Mouse (Mus musculus): ENCODE results near the gene Cyb561d2. TPM values are rescaled to one million over a fixed set of nuclear protein-coding genes. Genes with fewer than 3 reads are reported as not detected.
"Not testable (repeated sequence)": the region's sequence is repeated elsewhere in the genome, so short reads cannot be mapped to it uniquely, and the experiment has no call there.

Gene Cyb561d2
- polyA plus RNA-seq, 1 experiment from 2014 or later, result 21.1 TPM

- no peak overlapping the region for H3K4me3 ChIP-seq
- H3K27me3 ChIP-seq, result no peaks in the 10 kb centered on the region
- H3K4me1 ChIP-seq, result peaks cover 61% of the 10 kb centered on the region
- peaks cover 25% of the 10 kb centered on the region for H3K36me3 ChIP-seq
- peak overlapping the region; percentile 88 for H3K4me2 ChIP-seq (replicated peaks)
- ATAC-seq (ENCODE audit: low FRiP score, low read depth), result no peak
- 93% methylated on average over 14 of the region's 14 CpGs for WGBS
- H3K9me3 ChIP-seq, result no peaks in the 10 kb centered on the region
- H3K27ac ChIP-seq, result peak overlapping the region; percentile 86; the same call in 1 of the 2 replicates
- H3K9ac ChIP-seq, result peak overlapping the region; percentile 79; the same call in 1 of the 2 replicates
Observed at GRCm38 (mm10) chr9:107579023-107579900, 37.3 kb upstream of the Cyb561d2 start.

- peak within 1 kb of the TSS; percentile 86; the same call in 1 of the 2 replicates for H3K27ac ChIP-seq
Observed at GRCm38 (mm10) chr9:107578587-107578986, 36.6 kb upstream of the Cyb561d2 start, which contains the start of gene Naa80. Naa80 (plus strand) TSS chr9:107578887.

GRCm38 (mm10) chr9:107577871-107578270, 35.9 kb upstream of the Cyb561d2 start:
- Histone ChIP-seq H3K4me1 (peaks cover 61% of the 10 kb centered on the region), H3K9me3 (no peaks in the 10 kb centered on the region)
- WGBS, result 88% methylated on average over 10 of the region's 10 CpGs

More at GRCm38 (mm10) chr9:107578587-107578986, 36.6 kb upstream of the Cyb561d2 start, which contains the start of gene Naa80:
- Histone ChIP-seq H3K4me2 (replicated peaks) (peak within 1 kb of the TSS; percentile 88), H3K27me3 (no peaks in the 10 kb centered on the region), H3K9me3 (no peaks in the 10 kb centered on the region), H3K4me1 (peaks cover 61% of the 10 kb centered on the region), H3K4me3 (no peak within 1 kb of the TSS), H3K9ac (peak within 1 kb of the TSS; percentile 79), H3K36me3 (peaks cover 23% of the 10 kb centered on the region)
- no peak for ATAC-seq (ENCODE audit: low FRiP score, low read depth)
- WGBS, result 70% methylated on average over 3 of the region's 3 CpGs

GRCm38 (mm10) chr9:107576357-107577107, 34.5 kb upstream of the Cyb561d2 start, which contains the start of gene Hyal1:
Hyal1 (plus strand) TSS chr9:107576927.
- peak within 1 kb of the TSS; percentile 46 for H3K4me3 ChIP-seq
- H3K9me3 ChIP-seq, result no peaks in the 10 kb centered on the region
- H3K27ac ChIP-seq, result peak within 1 kb of the TSS; percentile 71
- H3K36me3 ChIP-seq, result peaks cover 33% of the 10 kb centered on the region
- 17% methylated on average over 16 of the region's 16 CpGs for WGBS
- H3K9ac ChIP-seq, result peak within 1 kb of the TSS; percentile 67
- no peaks in the 10 kb centered on the region for H3K27me3 ChIP-seq
- ATAC-seq (ENCODE audit: low FRiP score, low read depth), result peak; percentile 66
- peak within 1 kb of the TSS; percentile 70 for H3K4me2 ChIP-seq (replicated peaks)
- H3K4me1 ChIP-seq, result peaks cover 60% of the 10 kb centered on the region

More at GRCm38 (mm10) chr9:107577871-107578270, 35.9 kb upstream of the Cyb561d2 start:
- peak overlapping the region; percentile 70 for H3K4me2 ChIP-seq (replicated peaks)
- peak overlapping the region; percentile 36; the same call in 1 of the 2 replicates for H3K9ac ChIP-seq
- H3K27me3 ChIP-seq, result no peaks in the 10 kb centered on the region
- no peak overlapping the region for H3K4me3 ChIP-seq
- no peak for ATAC-seq (ENCODE audit: low FRiP score, low read depth)
- H3K27ac ChIP-seq, result no peak overlapping the region
- H3K36me3 ChIP-seq, result peaks cover 23% of the 10 kb centered on the region

- Histone ChIP-seq H3K27ac (peak overlapping the region; percentile 71; the same call in 1 of the 2 replicates), H3K4me3 (no peak overlapping the region), H3K9me3 (no peaks in the 10 kb centered on the region), H3K4me2 (replicated peaks) (peak overlapping the region; percentile 70; the same call in 1 of the 2 replicates), H3K9ac (no peak overlapping the region), H3K4me1 (peaks cover 61% of the 10 kb centered on the region), H3K27me3 (no peaks in the 10 kb centered on the region), H3K36me3 (peaks cover 41% of the 10 kb centered on the region)
- ATAC-seq (ENCODE audit: low FRiP score, low read depth), result no peak
- 76% methylated on average over 14 of the region's 14 CpGs for WGBS
Observed at GRCm38 (mm10) chr9:107575579-107576356, 33.8 kb upstream of the Cyb561d2 start.

- H3K4me3 ChIP-seq; H3K27me3 ChIP-seq; ATAC-seq (ENCODE audit: low FRiP score, low read depth); H3K27ac ChIP-seq; H3K9ac ChIP-seq; H3K9me3 ChIP-seq; H3K4me2 ChIP-seq (replicated peaks): not testable (repeated sequence)
- peaks cover 56% of the 10 kb centered on the region for H3K4me1 ChIP-seq
- WGBS, result 87% methylated on average over 6 of the region's 6 CpGs
- H3K36me3 ChIP-seq, result peaks cover 47% of the 10 kb centered on the region
Observed at GRCm38 (mm10) chr9:107573774-107574173, 31.8 kb upstream of the Cyb561d2 start.

GRCm38 (mm10) chr9:107572327-107572662, 30.3 kb upstream of the Cyb561d2 start:
- Histone ChIP-seq H3K4me3 (no peak overlapping the region), H3K4me2 (replicated peaks) (no peak overlapping the region), H3K4me1 (peaks cover 56% of the 10 kb centered on the region), H3K36me3 (peaks cover 47% of the 10 kb centered on the region), H3K9me3 (no peaks in the 10 kb centered on the region), H3K27ac (no peak overlapping the region), H3K9ac (no peak overlapping the region), H3K27me3 (no peaks in the 10 kb centered on the region)
- WGBS, result 94% methylated on average over 2 of the region's 2 CpGs
- ATAC-seq (ENCODE audit: low FRiP score, low read depth), result no peak

GRCm38 (mm10) chr9:107571534-107572326, 29.7 kb upstream of the Cyb561d2 start:
- H3K9me3 ChIP-seq, result no peaks in the 10 kb centered on the region
- peaks cover 47% of the 10 kb centered on the region for H3K36me3 ChIP-seq
- peak overlapping the region; percentile 89 for H3K4me2 ChIP-seq (replicated peaks)
- peak overlapping the region; percentile 73 for H3K4me3 ChIP-seq
- 95% methylated on average over 22 of the region's 22 CpGs for WGBS
- ATAC-seq (ENCODE audit: low FRiP score, low read depth), result no peak
- H3K27ac ChIP-seq, result no peak overlapping the region
- H3K27me3 ChIP-seq, result no peaks in the 10 kb centered on the region
- peak overlapping the region; percentile 83; the same call in 1 of the 2 replicates for H3K9ac ChIP-seq
- H3K4me1 ChIP-seq, result peaks cover 56% of the 10 kb centered on the region

- H3K9ac ChIP-seq, result peak overlapping the region; percentile 83
- H3K9me3 ChIP-seq, result no peaks in the 10 kb centered on the region
- no peak for ATAC-seq (ENCODE audit: low FRiP score, low read depth)
- peak overlapping the region; percentile 89 for H3K4me2 ChIP-seq (replicated peaks)
- peaks cover 50% of the 10 kb centered on the region for H3K4me1 ChIP-seq
- H3K4me3 ChIP-seq, result peak overlapping the region; percentile 73
- H3K27ac ChIP-seq, result 0 out of 2 replicates have a peak overlapping the region, but pooled peaks have one; percentile 89
- WGBS, result 93% methylated on average over 21 of the region's 21 CpGs
- H3K27me3 ChIP-seq, result no peaks in the 10 kb centered on the region
- peaks cover 50% of the 10 kb centered on the region for H3K36me3 ChIP-seq
Observed at GRCm38 (mm10) chr9:107570845-107571244, 28.9 kb upstream of the Cyb561d2 start.

GRCm38 (mm10) chr9:107570016-107570415, 28.0 kb upstream of the Cyb561d2 start:
- Histone ChIP-seq H3K4me3 (peak overlapping the region; percentile 73), H3K27ac (peak overlapping the region; percentile 89), H3K36me3 (peaks cover 56% of the 10 kb centered on the region), H3K4me1 (peaks cover 48% of the 10 kb centered on the region), H3K27me3 (no peaks in the 10 kb centered on the region), H3K9me3 (no peaks in the 10 kb centered on the region), H3K4me2 (replicated peaks) (peak overlapping the region; percentile 89), H3K9ac (peak overlapping the region; percentile 83)
- ATAC-seq (ENCODE audit: low FRiP score, low read depth), result no peak
- 36% methylated on average over 13 of the region's 13 CpGs for WGBS

Measured in limb, embryonic 13.5 days (tissue).